Mouse (Mus musculus) erythroblast, embryonic 14.5 days (primary cell): Measurements from ENCODE around the gene Srgap1.

Experiments
- GATA1 ChIP-seq: IDR thresholded peaks from 2 replicates; pipeline ENCODE4 v1.6.1; 2012; ENCODE audit warnings: low read length, inconsistent platforms, mixed read lengths
- TAL1 ChIP-seq: IDR thresholded peaks from 3 replicates; pipeline ENCODE4 v1.6.1; 2012; ENCODE audit warnings: low read length, inconsistent platforms, mixed read lengths

GRCm38 (mm10) chr10:122025198-122025597, 21.9 kb downstream of the Srgap1 start:
- TF ChIP-seq TAL1 (no peak), GATA1 (no peak)
